In the genomic region with DNA sequence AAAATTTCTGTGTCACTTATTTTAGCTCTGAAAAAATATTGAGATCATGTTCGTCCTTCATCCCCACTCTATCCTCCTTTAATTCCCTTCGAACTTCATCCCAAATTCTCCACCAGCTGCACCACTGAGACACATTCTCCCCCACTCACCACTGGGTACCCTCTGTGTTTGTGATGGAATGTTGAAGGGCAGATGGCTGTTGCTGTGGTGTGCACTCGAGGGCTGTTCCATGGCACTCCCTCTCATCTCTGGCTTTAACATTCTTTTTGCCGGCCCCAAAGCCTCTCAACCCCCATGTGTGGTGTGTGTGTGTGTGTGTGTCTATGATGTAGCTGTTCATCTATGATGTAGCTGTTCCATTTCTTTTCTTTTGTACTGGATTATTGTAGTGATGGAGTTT, we compare ENCODE assay signal across 22 mouse cellular contexts. TPM values are rescaled to one million over a fixed set of nuclear protein-coding genes. Genes with fewer than 3 reads are reported as not detected.
DNase-seq lines count a peak whose midpoint lies in the region; ATAC-seq lines count a peak whose summit lies in the region.
"Had no signal": no experiment of that assay in that cellular context is flagged by ENCODE, and none has a peak within 500 bp of the region (broad histone marks: within the 10 kb centered on the region; RNA-seq: fewer than 3 reads in every experiment).

No protein-coding gene starts in this region.

- ATAC-seq in heart, embryonic 12.5 days (ENCODE audit: insufficient number of reproducible peaks, low FRiP score): no peak
- ATAC-seq in limb, embryonic 12.5 days (ENCODE audit: insufficient number of reproducible peaks, insufficient read depth, low FRiP score, low TSS enrichment, low read depth): no peak
- no peak for ATAC-seq in neural tube, embryonic 12.5 days (ENCODE audit: low FRiP score, low read depth)
- ATAC-seq in kidney, embryonic 15.5 days (replicated peaks; ENCODE audit: low FRiP score): no peak
- ATAC-seq: forebrain, embryonic 13.5 days had no signal

- H3K27me3 ChIP-seq in heart, embryonic 12.5 days (replicated peaks): no peaks in the 10 kb centered on the region
- no peaks in the 10 kb centered on the region for H3K27me3 ChIP-seq in heart, embryonic 10.5 days (ENCODE audit: insufficient read depth, poor library complexity, severe bottlenecking)
- no peaks in the 10 kb centered on the region for H3K27me3 ChIP-seq in limb, embryonic 12.5 days
- no peaks in the 10 kb centered on the region for H3K27me3 ChIP-seq in limb, embryonic 10.5 days (ENCODE audit: low read depth, poor library complexity, severe bottlenecking)
- H3K27me3 ChIP-seq in neural tube, embryonic 12.5 days (replicated peaks): no peaks in the 10 kb centered on the region
- no peaks in the 10 kb centered on the region for H3K27me3 ChIP-seq in kidney, embryonic 15.5 days
- H3K27me3 ChIP-seq: embryonic facial prominence, embryonic 15.5 days; forebrain, embryonic 13.5 days; stomach, embryonic 15.5 days had no signal

- H3K4me1 ChIP-seq in heart, embryonic 12.5 days (replicated peaks): peaks cover 10% of the 10 kb centered on the region
- 0 out of 2 replicates have a peak, but pooled peaks cover 7% of the 10 kb centered on the region for H3K4me1 ChIP-seq in heart, embryonic 10.5 days
- H3K4me1 ChIP-seq in limb, embryonic 12.5 days (replicated peaks): peaks cover 17% of the 10 kb centered on the region; the same call in 1 of the 2 replicates
- H3K4me1 ChIP-seq in limb, embryonic 10.5 days: peaks cover 9% of the 10 kb centered on the region
- peaks cover 6% of the 10 kb centered on the region; the same call in 1 of the 2 replicates for H3K4me1 ChIP-seq in neural tube, embryonic 12.5 days
- H3K4me1 ChIP-seq in kidney, embryonic 15.5 days: peaks cover 9% of the 10 kb centered on the region

- DNase-seq in heart, embryonic 10.5 days (ENCODE audit: low spot score): no peak
- no peak for DNase-seq in limb, embryonic 10.5 days (ENCODE audit: low spot score)
- DNase-seq in neural tube, embryonic 10.5 days (ENCODE audit: extremely low spot score, low spot score): no peak
- no peak for DNase-seq in embryo, embryonic 10.5 days (ENCODE audit: low spot score)
- DNase-seq: adrenal gland, postnatal 25 days; cerebellum, adult 2 months; gastrocnemius, postnatal 14 days; kidney, adult 18-20 months; kidney, postnatal 36 days; midbrain, embryonic 14.5 days; spleen, adult 18-20 months; thymus, adult 2 months had no signal

- H3K4me3 ChIP-seq in heart, embryonic 12.5 days: no peak overlapping the region
- no peak overlapping the region for H3K4me3 ChIP-seq in heart, embryonic 10.5 days
- no peak overlapping the region for H3K4me3 ChIP-seq in limb, embryonic 12.5 days (replicated peaks)
- no peak overlapping the region for H3K4me3 ChIP-seq in limb, embryonic 10.5 days
- H3K4me3 ChIP-seq in neural tube, embryonic 12.5 days: no peak overlapping the region
- no peak overlapping the region for H3K4me3 ChIP-seq in kidney, embryonic 15.5 days (replicated peaks)

- H3K9me3 ChIP-seq in heart, embryonic 12.5 days (replicated peaks): no peaks in the 10 kb centered on the region
- no peaks in the 10 kb centered on the region for H3K9me3 ChIP-seq in heart, embryonic 10.5 days
- H3K9me3 ChIP-seq in limb, embryonic 12.5 days: no peaks in the 10 kb centered on the region
- H3K9me3 ChIP-seq in limb, embryonic 10.5 days (replicated peaks): no peaks in the 10 kb centered on the region
- no peaks in the 10 kb centered on the region for H3K9me3 ChIP-seq in neural tube, embryonic 12.5 days
- H3K9me3 ChIP-seq in kidney, embryonic 15.5 days (replicated peaks): no peaks in the 10 kb centered on the region
- H3K9me3 ChIP-seq: embryonic facial prominence, embryonic 15.5 days; forebrain, embryonic 13.5 days; stomach, embryonic 15.5 days had no signal

- no peaks in the 10 kb centered on the region for H3K36me3 ChIP-seq in heart, embryonic 12.5 days
- no peaks in the 10 kb centered on the region for H3K36me3 ChIP-seq in heart, embryonic 10.5 days
- H3K36me3 ChIP-seq in limb, embryonic 12.5 days: no peaks in the 10 kb centered on the region
- H3K36me3 ChIP-seq in limb, embryonic 10.5 days: no peaks in the 10 kb centered on the region
- no peaks in the 10 kb centered on the region for H3K36me3 ChIP-seq in neural tube, embryonic 12.5 days
- no peaks in the 10 kb centered on the region for H3K36me3 ChIP-seq in kidney, embryonic 15.5 days
- H3K36me3 ChIP-seq: embryonic facial prominence, embryonic 15.5 days; stomach, embryonic 15.5 days had no signal

- H3K4me2 ChIP-seq in heart, embryonic 12.5 days: peak overlapping the region; percentile 44; the same call in 1 of the 2 replicates
- peak overlapping the region; percentile 70; the same call in 1 of the 2 replicates for H3K4me2 ChIP-seq in limb, embryonic 12.5 days
- H3K4me2 ChIP-seq in neural tube, embryonic 12.5 days (replicated peaks): 0 out of 2 replicates have a peak overlapping the region, but pooled peaks have one; percentile 6
- H3K4me2 ChIP-seq in kidney, embryonic 15.5 days: no peak overlapping the region

- no peak overlapping the region for H3K9ac ChIP-seq in heart, embryonic 12.5 days
- no peak overlapping the region for H3K9ac ChIP-seq in limb, embryonic 12.5 days (replicated peaks)
- no peak overlapping the region for H3K9ac ChIP-seq in neural tube, embryonic 12.5 days
- H3K9ac ChIP-seq in kidney, embryonic 15.5 days: no peak overlapping the region
- H3K9ac ChIP-seq: embryonic facial prominence, embryonic 15.5 days; forebrain, embryonic 13.5 days; stomach, embryonic 15.5 days had no signal

- no peak overlapping the region for H3K27ac ChIP-seq in heart, embryonic 12.5 days (ENCODE audit: poor library complexity, severe bottlenecking)
- H3K27ac ChIP-seq in heart, embryonic 10.5 days: no peak overlapping the region
- no peak overlapping the region for H3K27ac ChIP-seq in limb, embryonic 12.5 days
- H3K27ac ChIP-seq in limb, embryonic 10.5 days: no peak overlapping the region
- no peak overlapping the region for H3K27ac ChIP-seq in neural tube, embryonic 12.5 days
- no peak overlapping the region for H3K27ac ChIP-seq in kidney, embryonic 15.5 days
- H3K27ac ChIP-seq: embryonic facial prominence, embryonic 15.5 days; forebrain, embryonic 13.5 days; hindbrain, embryonic 14.5 days; liver, embryonic 14.5 days; macrophage; stomach, embryonic 15.5 days had no signal

- WGBS in heart, embryonic 12.5 days: 61% methylated on average over 4 of the region's 4 CpGs
- 60% methylated on average over 4 of the region's 4 CpGs for WGBS in heart, embryonic 10.5 days
- WGBS in limb, embryonic 12.5 days: 70% methylated on average over 4 of the region's 4 CpGs
- WGBS in limb, embryonic 10.5 days: 77% methylated on average over 4 of the region's 4 CpGs
- WGBS in neural tube, embryonic 12.5 days: 77% methylated on average over 4 of the region's 4 CpGs
- WGBS in kidney, embryonic 15.5 days: 70% methylated on average over 4 of the region's 4 CpGs

RNA-seq across cellular contexts. Expression of a gene that starts 1.7 kb away (rescaled TPM):
- polyA plus RNA-seq in heart, embryonic 12.5 days (2016; fragmentation: Nextera tagmentation; extraction: Ambion mirVana): 23.9 and 26.3 TPM in 2 replicates
- 26.8 and 32.7 TPM in 2 replicates for polyA plus RNA-seq in heart, embryonic 10.5 days (2016; fragmentation: Nextera tagmentation; extraction: Ambion mirVana)
- 40.7 and 43.7 TPM in 2 replicates for polyA plus RNA-seq in limb, embryonic 12.5 days (2016; fragmentation: Nextera tagmentation; extraction: Ambion mirVana)
- 37.9 and 39.7 TPM in 2 replicates for polyA plus RNA-seq in limb, embryonic 10.5 days (2016; fragmentation: Nextera tagmentation; extraction: Ambion mirVana)
- 25.0 and 32.9 TPM in 2 replicates for polyA plus RNA-seq in neural tube, embryonic 12.5 days (2016; fragmentation: Nextera tagmentation; extraction: Ambion mirVana)
- 33.4 and 35.4 TPM in 2 replicates for polyA plus RNA-seq in kidney, embryonic 15.5 days (2015; fragmentation: Nextera tagmentation; extraction: Ambion mirVana)

RNA-seq across cellular contexts. Expression of a gene that starts 12.0 kb away (rescaled TPM):
- polyA plus RNA-seq in heart, embryonic 12.5 days (2016; fragmentation: Nextera tagmentation; extraction: Ambion mirVana): 1.8 and 2.1 TPM in 2 replicates
- 3.4 and 5.8 TPM in 2 replicates for polyA plus RNA-seq in heart, embryonic 10.5 days (2016; fragmentation: Nextera tagmentation; extraction: Ambion mirVana)
- polyA plus RNA-seq in limb, embryonic 12.5 days (2016; fragmentation: Nextera tagmentation; extraction: Ambion mirVana): 15.6 and 18.7 TPM in 2 replicates
- 17.2 and 20.8 TPM in 2 replicates for polyA plus RNA-seq in limb, embryonic 10.5 days (2016; fragmentation: Nextera tagmentation; extraction: Ambion mirVana)
- 5.0 and 6.8 TPM in 2 replicates for polyA plus RNA-seq in neural tube, embryonic 12.5 days (2016; fragmentation: Nextera tagmentation; extraction: Ambion mirVana)
- 4.2 and 4.5 TPM in 2 replicates for polyA plus RNA-seq in kidney, embryonic 15.5 days (2015; fragmentation: Nextera tagmentation; extraction: Ambion mirVana)
- polyA plus RNA-seq: macrophage had no signal
